Mouse (Mus musculus): ENCODE measurements around the gene Tmem252.

DNA sequence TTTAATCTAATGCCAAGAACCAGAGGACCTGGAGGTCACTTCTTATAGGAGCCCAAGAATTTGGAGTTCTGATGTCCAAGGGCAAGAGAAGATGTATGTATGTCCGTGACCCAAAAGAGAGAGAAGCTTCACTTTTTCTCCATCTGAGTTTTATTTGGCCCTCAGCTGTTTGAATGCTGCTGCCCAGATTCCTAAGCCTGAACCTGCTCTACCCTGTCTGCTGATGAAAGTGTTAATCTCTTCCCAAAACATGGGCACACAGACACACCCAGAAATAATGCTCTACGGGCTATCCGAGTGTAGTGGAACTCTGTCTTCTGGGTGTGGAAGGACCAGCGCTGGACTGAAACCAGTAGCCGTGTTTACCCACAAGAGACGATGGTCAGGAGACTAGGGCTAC lies 35.8 kb upstream of the Tmem252 start:
- TF ChIP-seq CTCF (IDR thresholded peaks at IDR 0.05; ENCODE audit: borderline replicate concordance, insufficient read depth, low read length) (no peak), POLR2A (IDR thresholded peaks at IDR 0.05; ENCODE audit: low read depth, low read length) (no peak)

All from embryonic fibroblast, embryonic 13.5 days (primary cell).